Mouse (Mus musculus): ENCODE measurements at regions not wholly inside any gene's neighbourhood (a gene's known extent, or its start where the extent isn't known, plus 50 kb on each side); places are given as distances from the start of the nearest gene placed in this dataset.

DNA sequence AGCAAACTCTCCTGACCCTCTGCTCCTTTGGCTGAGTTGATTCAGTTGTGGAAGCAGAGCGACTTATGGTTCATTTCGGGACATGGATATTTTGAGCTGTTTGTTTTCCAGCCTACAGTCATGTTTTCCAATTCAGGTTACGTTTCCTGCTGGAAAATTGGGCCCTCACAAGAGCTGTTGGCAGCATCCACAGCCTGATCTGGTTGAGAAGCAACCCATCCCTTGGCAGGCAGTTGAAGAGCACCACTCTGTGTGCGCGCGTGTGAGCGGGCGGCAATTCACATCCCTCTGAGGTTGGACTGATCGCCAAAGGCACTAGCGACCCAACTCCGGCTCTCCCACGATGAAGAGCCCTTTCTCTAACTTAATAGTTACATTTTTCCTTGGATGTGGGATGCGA is 457.1 kb downstream of the Tmem38b start:
- H3K4me3 ChIP-seq = no peak overlapping the region
- WGBS = 94% methylated on average over 13 of the region's 13 CpGs

GRCm38 (mm10) chr4:54313804-54314203 is 488.0 kb downstream of the Tmem38b start:
- H3K4me1 ChIP-seq = no peaks in the 10 kb centered on the region
- no peak overlapping the region for H3K27ac ChIP-seq
- no peak for DNase-seq (ENCODE audit: extremely low spot score, low spot score)
- H3K9me3 ChIP-seq = no peaks in the 10 kb centered on the region
- H3K4me3 ChIP-seq = no peak overlapping the region
- no peaks in the 10 kb centered on the region for H3K27me3 ChIP-seq (ENCODE audit: poor library complexity, severe bottlenecking)
- 77% methylated on average over 1 of the region's 1 CpGs for WGBS
- H3K36me3 ChIP-seq (replicated peaks) = no peaks in the 10 kb centered on the region

More for the DNA sequence above, 457.1 kb downstream of the Tmem38b start:
- Histone ChIP-seq H3K27me3 (ENCODE audit: poor library complexity, severe bottlenecking) (no peaks in the 10 kb centered on the region), H3K4me1 (no peaks in the 10 kb centered on the region), H3K27ac (no peak overlapping the region), H3K9me3 (no peaks in the 10 kb centered on the region; the same call in 1 of the 2 replicates), H3K36me3 (replicated peaks) (no peaks in the 10 kb centered on the region)
- no peak for DNase-seq (ENCODE audit: extremely low spot score, low spot score)

- no peaks in the 10 kb centered on the region for H3K9me3 ChIP-seq
- no peak for DNase-seq (ENCODE audit: extremely low spot score, low spot score)
- no peaks in the 10 kb centered on the region for H3K36me3 ChIP-seq (replicated peaks)
- no peak overlapping the region for H3K4me3 ChIP-seq
- no peaks in the 10 kb centered on the region for H3K27me3 ChIP-seq (ENCODE audit: poor library complexity, severe bottlenecking)
- WGBS = 63% methylated on average over 5 of the region's 5 CpGs
- peak overlapping the region; percentile 65; the same call in 1 of the 2 replicates for H3K27ac ChIP-seq
- peaks cover 18% of the 10 kb centered on the region; the same call in 1 of the 2 replicates for H3K4me1 ChIP-seq
Measured at GRCm38 (mm10) chr4:54324851-54325250, 499.0 kb downstream of the Tmem38b start.

GRCm38 (mm10) chr4:54328273-54328672 is 502.4 kb downstream of the Tmem38b start:
- Histone ChIP-seq H3K4me3 (no peak overlapping the region), H3K36me3 (replicated peaks) (no peaks in the 10 kb centered on the region), H3K9me3 (no peaks in the 10 kb centered on the region), H3K4me1 (peaks cover 40% of the 10 kb centered on the region), H3K27ac (no peak overlapping the region), H3K27me3 (ENCODE audit: poor library complexity, severe bottlenecking) (no peaks in the 10 kb centered on the region)
- no peak for DNase-seq (ENCODE audit: extremely low spot score, low spot score)
- WGBS = 90% methylated on average over 5 of the region's 5 CpGs

- WGBS = 81% methylated on average over 17 of the region's 17 CpGs
- H3K27ac ChIP-seq = peak overlapping the region; percentile 44; the same call in 1 of the 2 replicates
- DNase-seq (ENCODE audit: extremely low spot score, low spot score) = no peak
Measured at GRCm38 (mm10) chr4:54328711-54329427, 503.0 kb downstream of the Tmem38b start.

DNA sequence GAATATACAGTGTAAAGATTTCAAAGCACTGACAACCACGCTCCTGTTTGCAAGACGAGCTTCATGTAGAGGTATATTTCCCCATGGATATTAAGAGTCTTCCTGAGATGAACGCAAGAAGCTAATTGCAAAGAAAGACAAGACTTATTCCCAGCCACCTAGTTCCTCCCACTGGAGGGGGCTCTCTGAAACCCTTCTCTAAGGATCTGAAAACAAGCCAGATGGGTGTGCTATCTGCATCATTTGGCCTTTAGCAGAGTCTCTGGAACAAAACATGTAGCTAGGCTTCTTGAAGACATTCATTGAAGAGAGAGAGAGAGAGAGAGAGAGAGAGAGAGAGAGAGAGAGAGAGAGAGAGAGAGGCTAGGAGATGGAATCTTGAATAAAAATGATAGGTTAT is 504.8 kb downstream of the Tmem38b start:
- Histone ChIP-seq H3K36me3 (replicated peaks) (no peaks in the 10 kb centered on the region), H3K4me1 (peaks cover 37% of the 10 kb centered on the region), H3K27me3 (ENCODE audit: poor library complexity, severe bottlenecking) (no peaks in the 10 kb centered on the region), H3K27ac (peak overlapping the region; percentile 45; the same call in 1 of the 2 replicates), H3K4me3 (no peak overlapping the region), H3K9me3 (no peaks in the 10 kb centered on the region)
- WGBS = 87% methylated on average over 3 of the region's 3 CpGs
- no peak for DNase-seq (ENCODE audit: extremely low spot score, low spot score)

More at GRCm38 (mm10) chr4:54328711-54329427, 503.0 kb downstream of the Tmem38b start:
- no peaks in the 10 kb centered on the region for H3K9me3 ChIP-seq
- no peaks in the 10 kb centered on the region for H3K27me3 ChIP-seq (ENCODE audit: poor library complexity, severe bottlenecking)
- H3K4me1 ChIP-seq = peaks cover 44% of the 10 kb centered on the region
- H3K36me3 ChIP-seq (replicated peaks) = no peaks in the 10 kb centered on the region
- no peak overlapping the region for H3K4me3 ChIP-seq

DNA sequence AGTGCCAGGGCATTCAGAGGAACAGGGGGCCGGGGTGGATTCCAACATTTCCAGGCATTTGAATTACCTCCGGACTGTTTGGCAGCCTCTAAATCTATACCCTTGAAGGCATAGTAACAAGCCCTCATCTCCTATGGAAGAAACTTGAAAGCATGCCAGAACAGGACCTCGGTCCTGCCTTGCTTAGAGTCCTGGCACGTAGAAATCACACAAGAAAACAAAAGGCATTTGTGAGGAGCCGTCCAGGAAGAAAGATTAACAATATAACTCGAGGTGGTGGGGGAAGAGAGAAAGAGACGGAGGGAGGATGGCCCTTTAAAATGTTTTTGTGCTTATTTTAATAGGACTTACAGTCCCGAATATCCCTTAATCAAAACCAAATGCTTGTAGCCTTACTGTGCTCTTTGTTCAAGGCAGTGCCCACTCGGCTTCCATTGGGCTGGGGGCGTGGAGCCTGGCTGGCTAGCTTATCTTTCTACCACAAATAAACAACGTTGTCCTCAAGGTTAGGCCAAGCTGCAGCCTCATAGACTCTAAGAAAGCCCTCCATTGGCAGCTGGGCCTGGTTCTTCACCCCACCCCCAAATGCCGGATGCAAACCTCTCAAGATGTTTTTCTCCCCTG is 505.9 kb downstream of the Tmem38b start:
- no peak for DNase-seq (ENCODE audit: extremely low spot score, low spot score)
- H3K4me1 ChIP-seq = peaks cover 37% of the 10 kb centered on the region
- no peaks in the 10 kb centered on the region for H3K36me3 ChIP-seq (replicated peaks)
- H3K9me3 ChIP-seq = no peaks in the 10 kb centered on the region
- peak overlapping the region; percentile 77 for H3K27ac ChIP-seq
- no peak overlapping the region for H3K4me3 ChIP-seq
- H3K27me3 ChIP-seq (ENCODE audit: poor library complexity, severe bottlenecking) = no peaks in the 10 kb centered on the region
- 50% methylated on average over 12 of the region's 12 CpGs for WGBS

GRCm38 (mm10) chr4:54332261-54332660 is 506.4 kb downstream of the Tmem38b start:
- Histone ChIP-seq H3K9me3 (no peaks in the 10 kb centered on the region), H3K27me3 (ENCODE audit: poor library complexity, severe bottlenecking) (no peaks in the 10 kb centered on the region), H3K4me3 (no peak overlapping the region), H3K27ac (peak overlapping the region; percentile 77), H3K36me3 (replicated peaks) (no peaks in the 10 kb centered on the region), H3K4me1 (peaks cover 37% of the 10 kb centered on the region)
- no peak for DNase-seq (ENCODE audit: extremely low spot score, low spot score)
- 87% methylated on average over 7 of the region's 7 CpGs for WGBS

- H3K27ac ChIP-seq = no peak overlapping the region
- no peaks in the 10 kb centered on the region for H3K27me3 ChIP-seq (ENCODE audit: poor library complexity, severe bottlenecking)
- H3K9me3 ChIP-seq = no peaks in the 10 kb centered on the region
- peaks cover 1% of the 10 kb centered on the region; the same call in 1 of the 2 replicates for H3K4me1 ChIP-seq
- H3K36me3 ChIP-seq (replicated peaks) = no peaks in the 10 kb centered on the region
- 56% methylated on average over 1 of the region's 1 CpGs for WGBS
- no peak overlapping the region for H3K4me3 ChIP-seq
- no peak for DNase-seq (ENCODE audit: extremely low spot score, low spot score)
Measured at GRCm38 (mm10) chr4:54338556-54338955, 512.7 kb downstream of the Tmem38b start.

DNA sequence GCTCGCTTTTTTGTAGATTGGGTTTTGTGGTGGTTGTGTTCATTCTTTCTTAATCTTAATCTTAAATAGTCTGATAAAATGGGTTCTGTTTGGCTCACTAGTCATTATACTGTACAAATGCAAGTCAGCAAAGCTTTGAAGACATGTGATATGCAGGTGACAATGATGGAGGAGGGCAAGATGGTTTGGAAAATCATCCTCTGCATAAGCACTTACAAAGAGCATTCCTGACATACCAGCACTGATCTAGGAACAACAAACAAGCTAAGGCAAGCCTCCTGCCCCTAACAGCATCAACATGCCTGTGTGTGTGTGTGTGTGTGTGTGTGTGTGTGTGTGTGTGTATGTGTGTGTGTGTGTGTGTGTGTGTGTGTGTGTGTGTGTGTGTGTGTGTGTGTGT is 514.3 kb downstream of the Tmem38b start:
- no peak for DNase-seq (ENCODE audit: extremely low spot score, low spot score)
- no peaks in the 10 kb centered on the region for H3K36me3 ChIP-seq (replicated peaks)
- no peaks in the 10 kb centered on the region for H3K27me3 ChIP-seq (ENCODE audit: poor library complexity, severe bottlenecking)
- no peaks in the 10 kb centered on the region for H3K4me1 ChIP-seq
- 77% methylated on average over 1 of the region's 1 CpGs for WGBS
- H3K4me3 ChIP-seq = no peak overlapping the region
- no peak overlapping the region for H3K27ac ChIP-seq
- no peaks in the 10 kb centered on the region for H3K9me3 ChIP-seq

DNA sequence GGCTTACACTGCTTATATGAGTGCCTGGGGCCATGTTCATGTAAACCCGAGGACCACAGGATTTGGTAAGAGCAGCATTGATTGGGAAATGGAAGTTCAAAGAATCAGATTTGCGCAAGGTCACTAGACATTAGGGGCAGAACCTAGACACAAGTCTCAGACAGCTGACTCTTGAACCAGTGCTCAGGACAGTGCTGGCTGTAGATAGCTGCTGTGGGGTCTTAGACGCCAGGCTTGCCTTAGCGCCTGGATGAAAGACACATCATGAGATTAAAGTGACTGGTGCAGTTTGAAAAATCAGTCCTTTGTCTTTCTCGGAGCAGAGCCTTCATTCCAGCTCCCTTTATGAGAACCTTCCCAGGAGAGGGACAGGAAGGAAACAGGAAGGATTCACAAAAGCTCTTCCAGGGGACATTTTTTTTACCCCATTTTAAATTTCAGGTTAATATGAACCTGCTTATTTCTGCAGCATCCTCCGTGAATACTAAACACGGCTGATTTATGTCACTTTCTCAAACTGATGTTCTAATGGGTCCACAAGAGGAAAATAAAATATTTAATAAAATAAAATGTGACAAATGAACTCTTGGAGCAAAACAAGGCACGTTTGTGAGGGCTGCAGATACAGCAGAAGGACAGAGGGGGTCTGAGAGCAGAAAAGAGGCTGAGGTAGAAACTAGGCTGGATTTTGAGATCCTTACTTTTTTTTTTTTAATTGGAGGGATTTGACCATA is 528.0 kb downstream of the Tmem38b start:
- 70% methylated on average over 8 of the region's 8 CpGs for WGBS
- H3K9me3 ChIP-seq = no peaks in the 10 kb centered on the region
- H3K4me3 ChIP-seq = no peak overlapping the region
- H3K27ac ChIP-seq = peak overlapping the region; percentile 73
- peaks cover 14% of the 10 kb centered on the region for H3K4me1 ChIP-seq
- no peaks in the 10 kb centered on the region for H3K27me3 ChIP-seq (ENCODE audit: poor library complexity, severe bottlenecking)
- no peaks in the 10 kb centered on the region for H3K36me3 ChIP-seq (replicated peaks)
- no peak for DNase-seq (ENCODE audit: extremely low spot score, low spot score)

GRCm38 (mm10) chr4:54354391-54354726 is 528.5 kb downstream of the Tmem38b start:
- Histone ChIP-seq H3K4me1 (peaks cover 14% of the 10 kb centered on the region), H3K36me3 (replicated peaks) (no peaks in the 10 kb centered on the region), H3K9me3 (no peaks in the 10 kb centered on the region), H3K4me3 (no peak overlapping the region), H3K27ac (peak overlapping the region; percentile 73; the same call in 1 of the 2 replicates), H3K27me3 (ENCODE audit: poor library complexity, severe bottlenecking) (no peaks in the 10 kb centered on the region)
- 59% methylated on average over 4 of the region's 4 CpGs for WGBS
- no peak for DNase-seq (ENCODE audit: extremely low spot score, low spot score)
